Mouse (Mus musculus): Measurements from ENCODE around the gene Phf5a. TPM values are rescaled to one million over a fixed set of nuclear protein-coding genes. Genes with fewer than 3 reads are reported as not detected.
A peak's percentile ranks its signal among the peaks of the same experiment; 100 is the strongest.

The Phf5a gene
- polyA plus RNA-seq, 1 experiment: 23.5 TPM

- no peak overlapping the region for H3K4me3 ChIP-seq (ENCODE audit: control insufficient read depth, low read depth, low read length)
- no peaks in the 10 kb centered on the region for H3K27me3 ChIP-seq (ENCODE audit: control insufficient read depth, insufficient read depth, low read length)
- H3K27ac ChIP-seq (ENCODE audit: control insufficient read depth, insufficient read depth, low read depth, low read length): peak overlapping the region; percentile 26; the same call in 1 of the 2 replicates
- TF ChIP-seq CTCF (IDR thresholded peaks at IDR 0.05; ENCODE audit: control insufficient read depth, insufficient read depth, insufficient replicate concordance, low read depth, low read length): no peak
- no peak for TF ChIP-seq POLR2A (IDR thresholded peaks at IDR 0.05; ENCODE audit: control insufficient read depth, low read depth, low read length)
- no peaks in the 10 kb centered on the region for H3K4me1 ChIP-seq (ENCODE audit: control insufficient read depth, insufficient read depth, low read length)
- peaks cover 7% of the 10 kb centered on the region for H3K36me3 ChIP-seq (ENCODE audit: control insufficient read depth, insufficient read depth, low read length)
Measured at GRCm38 (mm10) chr15:81847161-81847560, 24.6 kb downstream of the Phf5a start.

GRCm38 (mm10) chr15:81846755-81847154 lies 25.0 kb downstream of the Phf5a start:
- H3K27me3 ChIP-seq (ENCODE audit: control insufficient read depth, insufficient read depth, low read length): no peaks in the 10 kb centered on the region
- H3K4me1 ChIP-seq (ENCODE audit: control insufficient read depth, insufficient read depth, low read length): no peaks in the 10 kb centered on the region
- TF ChIP-seq POLR2A (IDR thresholded peaks at IDR 0.05; ENCODE audit: control insufficient read depth, low read depth, low read length): no peak
- TF ChIP-seq CTCF (IDR thresholded peaks at IDR 0.05; ENCODE audit: control insufficient read depth, insufficient read depth, insufficient replicate concordance, low read depth, low read length): no peak
- H3K27ac ChIP-seq (ENCODE audit: control insufficient read depth, insufficient read depth, low read depth, low read length): peak overlapping the region; percentile 26; the same call in 1 of the 2 replicates
- H3K36me3 ChIP-seq (ENCODE audit: control insufficient read depth, insufficient read depth, low read length): peaks cover 7% of the 10 kb centered on the region
- H3K4me3 ChIP-seq (ENCODE audit: control insufficient read depth, low read depth, low read length): no peak overlapping the region

- TF ChIP-seq CTCF (IDR thresholded peaks at IDR 0.05; ENCODE audit: control insufficient read depth, insufficient read depth, insufficient replicate concordance, low read depth, low read length): no peak
- TF ChIP-seq POLR2A (IDR thresholded peaks at IDR 0.05; ENCODE audit: control insufficient read depth, low read depth, low read length): no peak
- H3K4me1 ChIP-seq (ENCODE audit: control insufficient read depth, insufficient read depth, low read length): no peaks in the 10 kb centered on the region
Measured at GRCm38 (mm10) chr15:81845724-81846123, 26.0 kb downstream of the Phf5a start.

GRCm38 (mm10) chr15:81845033-81845625 lies 26.6 kb downstream of the Phf5a start:
- H3K27ac ChIP-seq (ENCODE audit: control insufficient read depth, insufficient read depth, low read depth, low read length): peak overlapping the region; percentile 3; the same call in 1 of the 2 replicates
- no peaks in the 10 kb centered on the region for H3K27me3 ChIP-seq (ENCODE audit: control insufficient read depth, insufficient read depth, low read length)
- H3K36me3 ChIP-seq (ENCODE audit: control insufficient read depth, insufficient read depth, low read length): peaks cover 4% of the 10 kb centered on the region
- no peak overlapping the region for H3K4me3 ChIP-seq (ENCODE audit: control insufficient read depth, low read depth, low read length)
- no peaks in the 10 kb centered on the region for H3K4me1 ChIP-seq (ENCODE audit: control insufficient read depth, insufficient read depth, low read length)
- no peak for TF ChIP-seq CTCF (IDR thresholded peaks at IDR 0.05; ENCODE audit: control insufficient read depth, insufficient read depth, insufficient replicate concordance, low read depth, low read length)
- no peak for TF ChIP-seq POLR2A (IDR thresholded peaks at IDR 0.05; ENCODE audit: control insufficient read depth, low read depth, low read length)

More at GRCm38 (mm10) chr15:81845724-81846123, 26.0 kb downstream of the Phf5a start:
- Histone ChIP-seq H3K36me3 (ENCODE audit: control insufficient read depth, insufficient read depth, low read length) (peaks cover 5% of the 10 kb centered on the region), H3K27me3 (ENCODE audit: control insufficient read depth, insufficient read depth, low read length) (no peaks in the 10 kb centered on the region), H3K27ac (ENCODE audit: control insufficient read depth, insufficient read depth, low read depth, low read length) (0 out of 2 replicates have a peak overlapping the region, but pooled peaks have one; percentile 34), H3K4me3 (ENCODE audit: control insufficient read depth, low read depth, low read length) (no peak overlapping the region)

GRCm38 (mm10) chr15:81842275-81842674 lies 29.4 kb downstream of the Phf5a start:
- no peak for TF ChIP-seq CTCF (IDR thresholded peaks at IDR 0.05; ENCODE audit: control insufficient read depth, insufficient read depth, insufficient replicate concordance, low read depth, low read length)
- TF ChIP-seq POLR2A (IDR thresholded peaks at IDR 0.05; ENCODE audit: control insufficient read depth, low read depth, low read length): no peak

GRCm38 (mm10) chr15:81840306-81840705 lies 31.4 kb downstream of the Phf5a start:
- Histone ChIP-seq H3K4me1 (ENCODE audit: control insufficient read depth, insufficient read depth, low read length) (peaks cover 8% of the 10 kb centered on the region), H3K36me3 (ENCODE audit: control insufficient read depth, insufficient read depth, low read length) (no peaks in the 10 kb centered on the region), H3K27me3 (ENCODE audit: control insufficient read depth, insufficient read depth, low read length) (no peaks in the 10 kb centered on the region), H3K27ac (ENCODE audit: control insufficient read depth, insufficient read depth, low read depth, low read length) (no peak overlapping the region), H3K4me3 (ENCODE audit: control insufficient read depth, low read depth, low read length) (no peak overlapping the region)
- TF ChIP-seq POLR2A (IDR thresholded peaks at IDR 0.05; ENCODE audit: control insufficient read depth, low read depth, low read length): no peak
- TF ChIP-seq CTCF (IDR thresholded peaks at IDR 0.05; ENCODE audit: control insufficient read depth, insufficient read depth, insufficient replicate concordance, low read depth, low read length): no peak

More at GRCm38 (mm10) chr15:81842275-81842674, 29.4 kb downstream of the Phf5a start:
- H3K4me1 ChIP-seq (ENCODE audit: control insufficient read depth, insufficient read depth, low read length): no peaks in the 10 kb centered on the region
- no peaks in the 10 kb centered on the region for H3K36me3 ChIP-seq (ENCODE audit: control insufficient read depth, insufficient read depth, low read length)
- no peaks in the 10 kb centered on the region for H3K27me3 ChIP-seq (ENCODE audit: control insufficient read depth, insufficient read depth, low read length)
- H3K27ac ChIP-seq (ENCODE audit: control insufficient read depth, insufficient read depth, low read depth, low read length): no peak overlapping the region
- no peak overlapping the region for H3K4me3 ChIP-seq (ENCODE audit: control insufficient read depth, low read depth, low read length)

GRCm38 (mm10) chr15:81839634-81840033 lies 32.1 kb downstream of the Phf5a start:
- TF ChIP-seq CTCF (IDR thresholded peaks at IDR 0.05; ENCODE audit: control insufficient read depth, insufficient read depth, insufficient replicate concordance, low read depth, low read length) (no peak), POLR2A (IDR thresholded peaks at IDR 0.05; ENCODE audit: control insufficient read depth, low read depth, low read length) (no peak)
- no peak overlapping the region for H3K4me3 ChIP-seq (ENCODE audit: control insufficient read depth, low read depth, low read length)
- H3K27ac ChIP-seq (ENCODE audit: control insufficient read depth, insufficient read depth, low read depth, low read length): no peak overlapping the region
- H3K27me3 ChIP-seq (ENCODE audit: control insufficient read depth, insufficient read depth, low read length): no peaks in the 10 kb centered on the region
- H3K4me1 ChIP-seq (ENCODE audit: control insufficient read depth, insufficient read depth, low read length): peaks cover 8% of the 10 kb centered on the region
- H3K36me3 ChIP-seq (ENCODE audit: control insufficient read depth, insufficient read depth, low read length): no peaks in the 10 kb centered on the region

Data from testis, adult 2 months (tissue).